ENCODE assay signal across 20 mouse cellular contexts in the genomic region with DNA sequence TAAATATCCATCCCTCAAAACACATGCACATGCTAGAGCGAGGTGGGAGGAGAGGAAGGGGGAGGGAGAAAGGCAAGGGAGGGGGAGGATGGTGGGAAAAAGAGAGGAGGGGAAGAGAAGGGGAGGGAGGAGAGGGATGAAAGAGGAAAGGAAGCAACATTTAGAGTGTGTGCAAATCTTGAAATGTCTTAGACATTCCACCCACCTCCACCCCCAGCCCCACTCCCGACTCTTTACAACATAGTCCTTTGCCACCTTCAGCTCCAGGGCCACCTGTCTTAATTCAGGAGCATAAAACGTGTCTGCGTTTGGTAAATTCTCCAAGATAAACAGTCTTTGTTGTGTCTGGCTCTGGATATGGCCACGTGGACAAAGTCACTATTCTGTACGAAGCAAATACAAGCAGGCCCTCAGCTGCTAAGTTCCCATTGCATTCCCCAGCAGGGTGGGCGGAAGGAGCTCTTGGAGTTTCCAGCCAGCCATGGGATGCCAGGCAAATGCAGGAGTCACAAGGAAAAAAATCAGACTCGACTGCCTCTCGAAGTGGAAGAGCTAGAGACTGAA.
DNase-seq lines count a peak whose midpoint lies in the region; ATAC-seq and TF ChIP-seq lines count a peak whose summit lies in the region.
"Had no signal": no experiment of that assay in that cellular context is flagged by ENCODE, and none has a peak within 500 bp of the region (broad histone marks: within the 10 kb centered on the region; RNA-seq: fewer than 3 reads in every experiment).

No protein-coding gene starts in this region.

- no peak overlapping the region for H3K4me3 ChIP-seq in kidney, embryonic 14.5 days (ENCODE audit: low read length)
- H3K4me3 ChIP-seq in kidney, postnatal 0 days (replicated peaks; ENCODE audit: low read depth, low read length), result no peak overlapping the region
- no peak overlapping the region for H3K4me3 ChIP-seq in liver, adult 2 months (ENCODE audit: insufficient read depth, low read depth, low read length)
- no peak overlapping the region for H3K4me3 ChIP-seq in liver, embryonic 12.5 days
- H3K4me3 ChIP-seq: embryonic facial prominence, embryonic 13.5 days; embryonic facial prominence, embryonic 15.5 days; erythroblast, embryonic 14.5 days; forebrain, embryonic 10.5 days; forebrain, embryonic 12.5 days had no signal

- no peaks in the 10 kb centered on the region for H3K36me3 ChIP-seq in kidney, embryonic 14.5 days (ENCODE audit: control insufficient read depth, insufficient read depth, low read length)
- H3K36me3 ChIP-seq in kidney, postnatal 0 days (ENCODE audit: insufficient read depth, low read length), result no peaks in the 10 kb centered on the region
- H3K36me3 ChIP-seq in liver, adult 2 months (ENCODE audit: control insufficient read depth, insufficient read depth, low read length), result no peaks in the 10 kb centered on the region
- H3K36me3 ChIP-seq in liver, embryonic 12.5 days, result no peaks in the 10 kb centered on the region
- H3K36me3 ChIP-seq: embryonic facial prominence, embryonic 15.5 days; forebrain, embryonic 10.5 days; forebrain, embryonic 12.5 days had no signal

- H3K79me2 ChIP-seq in liver, adult 2 months (ENCODE audit: control insufficient read depth, insufficient read depth, low read length), result no peaks in the 10 kb centered on the region; the same call in 1 of the 2 replicates

- TF ChIP-seq POLR2A in liver, adult 2 months (IDR thresholded peaks at IDR 0.05; ENCODE audit: extremely low read depth, insufficient read depth, low read length), result no peak

- no peaks in the 10 kb centered on the region for H3K4me1 ChIP-seq in kidney, embryonic 14.5 days (ENCODE audit: control insufficient read depth, insufficient read depth, low read length)
- no peaks in the 10 kb centered on the region for H3K4me1 ChIP-seq in kidney, postnatal 0 days (replicated peaks; ENCODE audit: insufficient read depth, low read length)
- peaks cover 6% of the 10 kb centered on the region for H3K4me1 ChIP-seq in liver, adult 2 months (ENCODE audit: control insufficient read depth, insufficient read depth, low read length)
- H3K4me1 ChIP-seq in liver, embryonic 12.5 days, result peaks cover 4% of the 10 kb centered on the region; the same call in 1 of the 2 replicates
- H3K4me1 ChIP-seq: forebrain, embryonic 10.5 days; forebrain, embryonic 12.5 days had no signal

- 0 out of 2 replicates have a peak, but pooled peaks cover 3% of the 10 kb centered on the region for H3K9me3 ChIP-seq in kidney, embryonic 14.5 days (ENCODE audit: control insufficient read depth, low read length)
- H3K9me3 ChIP-seq in kidney, postnatal 0 days (replicated peaks; ENCODE audit: low read length), result no peaks in the 10 kb centered on the region
- H3K9me3 ChIP-seq in liver, embryonic 12.5 days (replicated peaks), result no peaks in the 10 kb centered on the region
- H3K9me3 ChIP-seq: embryonic facial prominence, embryonic 13.5 days; embryonic facial prominence, embryonic 15.5 days; forebrain, embryonic 10.5 days; forebrain, embryonic 12.5 days had no signal

- H3K27me3 ChIP-seq in kidney, embryonic 14.5 days (ENCODE audit: control insufficient read depth, insufficient read depth, low read length), result no peaks in the 10 kb centered on the region
- H3K27me3 ChIP-seq in kidney, postnatal 0 days (ENCODE audit: insufficient read depth, low read length), result no peaks in the 10 kb centered on the region
- no peaks in the 10 kb centered on the region for H3K27me3 ChIP-seq in liver, adult 2 months (ENCODE audit: control insufficient read depth, insufficient read depth, low read length)
- no peaks in the 10 kb centered on the region for H3K27me3 ChIP-seq in liver, embryonic 12.5 days (replicated peaks)
- H3K27me3 ChIP-seq: embryonic facial prominence, embryonic 13.5 days; embryonic facial prominence, embryonic 15.5 days; forebrain, embryonic 12.5 days had no signal

- no peak overlapping the region for H3K27ac ChIP-seq in kidney, embryonic 14.5 days (ENCODE audit: low read depth, low read length)
- H3K27ac ChIP-seq in kidney, postnatal 0 days, result no peak overlapping the region
- H3K27ac ChIP-seq in liver, adult 2 months (replicated peaks; ENCODE audit: insufficient read depth, low read depth, low read length), result no peak overlapping the region
- no peak overlapping the region for H3K27ac ChIP-seq in liver, embryonic 12.5 days
- H3K27ac ChIP-seq: embryonic facial prominence, embryonic 13.5 days; embryonic facial prominence, embryonic 15.5 days; forebrain, embryonic 10.5 days; forebrain, embryonic 12.5 days had no signal

- H3K9ac ChIP-seq in kidney, embryonic 14.5 days (ENCODE audit: low read depth, low read length), result no peak overlapping the region
- no peak overlapping the region for H3K9ac ChIP-seq in kidney, postnatal 0 days (ENCODE audit: low read depth, low read length)
- no peak overlapping the region for H3K9ac ChIP-seq in liver, adult 2 months (ENCODE audit: low read depth, low read length)
- no peak overlapping the region for H3K9ac ChIP-seq in liver, embryonic 12.5 days
- H3K9ac ChIP-seq: embryonic facial prominence, embryonic 13.5 days; embryonic facial prominence, embryonic 15.5 days; forebrain, embryonic 12.5 days had no signal

- DNase-seq in kidney, adult 18-20 months, result no peak
- peak; percentile 35 for DNase-seq in kidney, postnatal 0 days (ENCODE audit: low spot score)
- no peak for DNase-seq in kidney, postnatal 10 days
- peak; percentile 4 for DNase-seq in liver, adult 2 months (ENCODE audit: extremely low read depth, low read depth, low spot score)
- DNase-seq: adrenal gland, postnatal 25 days; cerebellum, adult 11 months; cerebellum, adult 18-20 months; cerebellum, adult 8-10 months; cerebellum, adult 9-11 months; cerebellum, postnatal 14 days; cerebellum, postnatal 36 days; embryo, embryonic 11 days had no signal

- TF ChIP-seq CTCF in kidney, postnatal 0 days (IDR thresholded peaks at IDR 0.05; ENCODE audit: low read depth), result no peak
- TF ChIP-seq CTCF in liver, adult 2 months (IDR thresholded peaks at IDR 0.05; ENCODE audit: low read depth, low read length), result no peak

- 61% methylated on average over 9 of the region's 9 CpGs for WGBS in kidney, embryonic 14.5 days
- 52% methylated on average over 9 of the region's 9 CpGs for WGBS in kidney, postnatal 0 days
- WGBS in liver, adult 2 months, result 62% methylated on average over 9 of the region's 9 CpGs
- WGBS in liver, embryonic 12.5 days (ENCODE audit: insufficient replicate concordance), result 45% methylated on average over 9 of the region's 9 CpGs

- peak; percentile 62; the same call in 1 of the 2 replicates for ATAC-seq in kidney, embryonic 14.5 days (ENCODE audit: low FRiP score, low TSS enrichment)
- ATAC-seq in kidney, postnatal 0 days (replicated peaks; ENCODE audit: low FRiP score, low read depth), result 0 out of 2 replicates have a peak, but pooled peaks have one; percentile 10
- ATAC-seq in liver, embryonic 12.5 days, result no peak
- ATAC-seq: forebrain, embryonic 14.5 days had no signal

- no peak overlapping the region for H3K4me2 ChIP-seq in kidney, embryonic 14.5 days (replicated peaks; ENCODE audit: low read depth, low read length)
- no peak overlapping the region for H3K4me2 ChIP-seq in kidney, postnatal 0 days (ENCODE audit: low read length)
- H3K4me2 ChIP-seq in liver, embryonic 12.5 days, result no peak overlapping the region
- H3K4me2 ChIP-seq: embryonic facial prominence, embryonic 13.5 days; embryonic facial prominence, embryonic 15.5 days; forebrain, embryonic 12.5 days had no signal

Comparison
In these comparisons a context has a peak if more than half of its experiments do, and no peak if none do; other contexts are left out.
1. DNase-seq: peak in kidney, postnatal 0 days (single experiment) and liver, adult 2 months (single experiment); none in kidney, adult 18-20 months (single experiment) and kidney, postnatal 10 days (single experiment).